Mouse (Mus musculus) olfactory bulb, adult 2 months (tissue): ENCODE data around the gene Slc5a2.

Experiments
- CTCF ChIP-seq: fragments of 200-500 bp; IDR thresholded peaks from 2 replicates; pipeline ENCODE4 v1.5.1; 2012; ENCODE audit warnings: low read depth, mild to moderate bottlenecking, low read length, moderate library complexity; ENCODE audit not compliant: insufficient read depth
- POLR2A ChIP-seq: fragments of 200-500 bp; IDR thresholded peaks from 2 replicates; pipeline ENCODE4 v1.6.1; 2012; ENCODE audit warnings: mild to moderate bottlenecking, low read depth, low read length, moderate library complexity; ENCODE audit not compliant: insufficient read depth

- TF ChIP-seq POLR2A (no peak), CTCF (no peak)
Measured at GRCm38 (mm10) chr7:128288923-128289544, 23.6 kb downstream of the Slc5a2 start.
